Mouse (Mus musculus): ENCODE results near the gene Mocs1.
"Not testable (repeated sequence)": the region's sequence is repeated elsewhere in the genome, so short reads cannot be mapped to it uniquely, and the experiment has no call there.

The Mocs1 gene

GRCm38 (mm10) chr17:49433071-49433470 lies 4.9 kb downstream of the Mocs1 start:
- peak in 1 of 2 experiments; percentile 1 for DNase-seq

- DNase-seq = no peak
These were observed 6.1 kb downstream of the Mocs1 start for GRCm38 (mm10) chr17:49434236-49434635.

- no peak for DNase-seq
These were observed 6.9 kb downstream of the Mocs1 start for GRCm38 (mm10) chr17:49435081-49435480.

- no peak for DNase-seq
These were observed 8.5 kb downstream of the Mocs1 start for GRCm38 (mm10) chr17:49436631-49437030.

GRCm38 (mm10) chr17:49437306-49437705 lies 9.1 kb downstream of the Mocs1 start:
- not testable (repeated sequence) for DNase-seq

- no peak for DNase-seq
These were observed 10.8 kb downstream of the Mocs1 start for GRCm38 (mm10) chr17:49438822-49439574.

GRCm38 (mm10) chr17:49439706-49440105 lies 11.5 kb downstream of the Mocs1 start:
- no peak for DNase-seq

GRCm38 (mm10) chr17:49440331-49441130 lies 12.4 kb downstream of the Mocs1 start:
- no peak for DNase-seq

GRCm38 (mm10) chr17:49442841-49443240 lies 14.7 kb downstream of the Mocs1 start:
- DNase-seq = not testable (repeated sequence)

GRCm38 (mm10) chr17:49448570-49449229 lies 20.5 kb downstream of the Mocs1 start:
- no peak for DNase-seq

- no peak for DNase-seq
These were observed 21.1 kb downstream of the Mocs1 start for GRCm38 (mm10) chr17:49449230-49449608.

- no peak for DNase-seq
These were observed 22.8 kb downstream of the Mocs1 start for GRCm38 (mm10) chr17:49450922-49451321.

GRCm38 (mm10) chr17:49456334-49456733 lies 28.2 kb downstream of the Mocs1 start:
- no peak for DNase-seq

GRCm38 (mm10) chr17:49457833-49458232 lies 29.7 kb downstream of the Mocs1 start:
- no peak for DNase-seq

- no peak for DNase-seq
These were observed 30.2 kb downstream of the Mocs1 start for GRCm38 (mm10) chr17:49458386-49458785.

GRCm38 (mm10) chr17:49464884-49465283 lies 36.7 kb downstream of the Mocs1 start:
- no peak for DNase-seq

- peak; percentile 74 to 77 for DNase-seq
These were observed 40.1 kb downstream of the Mocs1 start for GRCm38 (mm10) chr17:49468223-49468622.

- no peak for DNase-seq
These were observed 44.5 kb downstream of the Mocs1 start for GRCm38 (mm10) chr17:49472626-49473025.

- no peak for DNase-seq
These were observed 45.9 kb downstream of the Mocs1 start for GRCm38 (mm10) chr17:49474051-49474450.

- DNase-seq = no peak
These were observed 47.0 kb downstream of the Mocs1 start for GRCm38 (mm10) chr17:49475174-49475573.

GRCm38 (mm10) chr17:49477370-49477769 lies 49.2 kb downstream of the Mocs1 start:
- no peak for DNase-seq

- no peak for DNase-seq
These were observed 53.7 kb downstream of the Mocs1 start for GRCm38 (mm10) chr17:49481876-49482275.

- DNase-seq = no peak
These were observed 56.3 kb downstream of the Mocs1 start for GRCm38 (mm10) chr17:49484435-49484834.

- DNase-seq = no peak
These were observed 60.9 kb downstream of the Mocs1 start for GRCm38 (mm10) chr17:49489098-49489497.
